Mouse (Mus musculus): ENCODE results near the gene Abcc6.

GRCm38 (mm10) chr7:46076844-46077243, 46.7 kb upstream of the Abcc6 start:
- no peak for TF ChIP-seq POLR2A (IDR thresholded peaks at IDR 0.05; ENCODE audit: low read depth, low read length)
- no peak for TF ChIP-seq CTCF (IDR thresholded peaks at IDR 0.05; ENCODE audit: extremely low read depth, insufficient read length, insufficient replicate concordance, low read depth, low read length)
